Mouse (Mus musculus): ENCODE measurements around the gene Slc19a3. TPM values are rescaled to one million over a fixed set of nuclear protein-coding genes. Genes with fewer than 3 reads are reported as not detected.

Slc19a3 gene
- polyA plus RNA-seq, 1 experiment from 2014 or later, result 0.70 TPM

- Histone ChIP-seq H3K9ac (no peak overlapping the region), H3K4me1 (no peaks in the 10 kb centered on the region), H3K9me3 (no peaks in the 10 kb centered on the region), H3K4me2 (no peak overlapping the region), H3K4me3 (no peak overlapping the region), H3K27me3 (no peaks in the 10 kb centered on the region), H3K27ac (no peak overlapping the region), H3K36me3 (no peaks in the 10 kb centered on the region)
- WGBS, result 77% methylated on average over 1 of the region's 1 CpGs
- ATAC-seq (ENCODE audit: insufficient number of reproducible peaks, low FRiP score, low TSS enrichment, low read depth), result no peak
Measured at GRCm38 (mm10) chr1:82973244-82973643, 65.0 kb downstream of the Slc19a3 start.

GRCm38 (mm10) chr1:82972046-82972445, 66.2 kb downstream of the Slc19a3 start:
- Histone ChIP-seq H3K4me3 (no peak overlapping the region), H3K36me3 (no peaks in the 10 kb centered on the region), H3K4me2 (no peak overlapping the region), H3K9ac (no peak overlapping the region), H3K27me3 (no peaks in the 10 kb centered on the region), H3K27ac (no peak overlapping the region), H3K4me1 (no peaks in the 10 kb centered on the region), H3K9me3 (no peaks in the 10 kb centered on the region)
- 61% methylated on average over 4 of the region's 4 CpGs for WGBS
- ATAC-seq (ENCODE audit: insufficient number of reproducible peaks, low FRiP score, low TSS enrichment, low read depth), result no peak

GRCm38 (mm10) chr1:82966413-82966812, 71.8 kb downstream of the Slc19a3 start:
- H3K9me3 ChIP-seq, result no peaks in the 10 kb centered on the region
- no peak overlapping the region for H3K9ac ChIP-seq
- WGBS, result 74% methylated on average over 3 of the region's 3 CpGs
- no peaks in the 10 kb centered on the region for H3K4me1 ChIP-seq
- no peak overlapping the region for H3K4me2 ChIP-seq
- H3K27me3 ChIP-seq, result no peaks in the 10 kb centered on the region
- ATAC-seq (ENCODE audit: insufficient number of reproducible peaks, low FRiP score, low TSS enrichment, low read depth), result no peak
- no peaks in the 10 kb centered on the region for H3K36me3 ChIP-seq
- no peak overlapping the region for H3K27ac ChIP-seq
- H3K4me3 ChIP-seq, result no peak overlapping the region

Other genes starting within 250 kb of the Slc19a3 start
- gene Agfg1, start 199.0 kb downstream of the Slc19a3 start, polyA plus RNA-seq (2015; fragmentation: Nextera tagmentation; extraction: Ambion mirVana), result 19.3 and 25.7 TPM in 2 replicates
- 0.19 TPM in 1 of 2 replicates, not detected in the other for gene A030005L19Rik, start 125.1 kb downstream of the Slc19a3 start, polyA plus RNA-seq (2015; fragmentation: Nextera tagmentation; extraction: Ambion mirVana)
- not detected in 2 replicates for gene A030014E15Rik, start 113.5 kb downstream of the Slc19a3 start, polyA plus RNA-seq (2015; fragmentation: Nextera tagmentation; extraction: Ambion mirVana)
- gene Gm6217, start 107.0 kb downstream of the Slc19a3 start, polyA plus RNA-seq (2015; fragmentation: Nextera tagmentation; extraction: Ambion mirVana), result not detected in 2 replicates
- not detected in 2 replicates for gene A030003K21Rik, start 95.1 kb downstream of the Slc19a3 start, polyA plus RNA-seq (2015; fragmentation: Nextera tagmentation; extraction: Ambion mirVana)
- gene Gm7544, start 82.4 kb downstream of the Slc19a3 start, polyA plus RNA-seq (2015; fragmentation: Nextera tagmentation; extraction: Ambion mirVana), result not detected in 2 replicates
- gene Gm47955, start 78.2 kb downstream of the Slc19a3 start, polyA plus RNA-seq (2015; fragmentation: Nextera tagmentation; extraction: Ambion mirVana), result not detected in 2 replicates
- not detected in 2 replicates for gene Gm47959, start 37.9 kb downstream of the Slc19a3 start, polyA plus RNA-seq (2015; fragmentation: Nextera tagmentation; extraction: Ambion mirVana)
- gene Krtap28-10, start 4.0 kb upstream of the Slc19a3 start, polyA plus RNA-seq (2015; fragmentation: Nextera tagmentation; extraction: Ambion mirVana), result not detected in 2 replicates
- gene Gm47969, start 6.5 kb upstream of the Slc19a3 start, polyA plus RNA-seq (2015; fragmentation: Nextera tagmentation; extraction: Ambion mirVana), result not detected in 2 replicates
- not detected in 2 replicates for gene A030005K14Rik, start 20.9 kb upstream of the Slc19a3 start, polyA plus RNA-seq (2015; fragmentation: Nextera tagmentation; extraction: Ambion mirVana)
- gene Krtap28-13, start 22.5 kb upstream of the Slc19a3 start, polyA plus RNA-seq (2015; fragmentation: Nextera tagmentation; extraction: Ambion mirVana), result not detected in 2 replicates
- gene Ccl20, start 78.3 kb upstream of the Slc19a3 start, polyA plus RNA-seq (2015; fragmentation: Nextera tagmentation; extraction: Ambion mirVana), result not detected in 2 replicates
- gene Daw1, start 121.3 kb upstream of the Slc19a3 start, polyA plus RNA-seq (2015; fragmentation: Nextera tagmentation; extraction: Ambion mirVana), result not detected in 2 replicates